Mouse (Mus musculus): Measurements from ENCODE around the gene Gm1123.

Gene Gm1123

GRCm38 (mm10) chr9:99035575-99035974 is at the start of gene Gm1123:
TSS of gene Gm1123 (minus strand) at chr9:99035715.
- no peak for DNase-seq (ENCODE audit: low spot score in 2 of 2)

DNA sequence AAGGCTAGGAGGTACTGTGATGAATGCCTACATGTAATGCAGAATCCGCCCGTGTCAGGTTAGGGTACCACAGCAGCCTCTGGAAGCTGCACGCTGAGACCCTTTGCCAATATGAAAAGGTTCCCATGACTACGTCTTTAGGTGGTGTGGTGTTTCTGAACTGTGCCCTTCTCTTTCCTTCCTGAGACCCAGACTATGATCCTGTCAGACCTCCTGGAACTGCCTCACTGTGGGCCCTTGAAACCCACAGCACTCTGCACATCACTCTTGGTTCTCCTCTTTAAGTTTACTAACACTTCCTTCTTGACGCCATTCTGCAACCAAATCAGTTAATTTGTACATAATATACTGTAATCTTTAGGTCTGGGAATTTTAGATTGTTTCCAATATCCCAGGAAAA is 46.2 kb upstream of the Gm1123 start:
- DNase-seq (ENCODE audit: low spot score in 2 of 2): no peak

DNA sequence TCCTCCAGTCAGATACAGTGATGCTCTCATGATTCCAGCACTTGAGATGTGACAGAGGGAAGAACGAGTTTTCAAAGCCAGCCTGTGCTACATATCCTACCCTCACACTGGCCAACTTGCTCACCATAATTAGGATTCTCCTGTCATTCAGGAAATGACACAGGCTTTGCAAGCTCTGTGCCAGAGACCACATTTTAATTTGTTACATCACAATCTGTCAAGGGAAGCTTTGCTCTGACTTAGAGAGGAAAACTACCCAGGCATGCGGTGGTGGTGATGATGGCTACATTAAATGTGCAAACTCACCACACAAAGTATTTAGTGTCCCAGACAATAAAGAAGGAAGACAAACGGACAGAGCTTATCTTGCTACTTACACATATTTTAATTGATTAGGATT is 45.8 kb upstream of the Gm1123 start:
- no peak for DNase-seq (ENCODE audit: low spot score in 2 of 2)

DNA sequence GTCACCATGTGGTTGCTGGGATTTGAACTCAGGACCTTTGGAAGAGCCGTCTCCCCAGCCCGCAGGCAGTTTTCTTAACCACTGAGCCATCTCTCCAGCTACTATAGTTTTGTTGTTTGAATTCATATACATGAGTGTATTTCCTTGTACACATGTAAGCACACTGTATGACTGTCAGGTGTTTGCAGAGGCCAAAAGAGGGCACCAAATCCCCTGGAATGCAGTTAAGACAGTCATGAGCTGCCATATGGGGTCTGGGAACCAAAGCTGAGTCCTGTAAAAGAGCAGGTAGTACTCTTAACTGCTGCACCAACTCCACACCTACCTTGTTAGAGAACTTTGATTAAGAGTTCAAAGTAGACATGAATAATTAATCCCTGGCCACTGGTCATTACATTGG is 45.1 kb upstream of the Gm1123 start:
- DNase-seq (ENCODE audit: low spot score in 2 of 2): no peak

DNA sequence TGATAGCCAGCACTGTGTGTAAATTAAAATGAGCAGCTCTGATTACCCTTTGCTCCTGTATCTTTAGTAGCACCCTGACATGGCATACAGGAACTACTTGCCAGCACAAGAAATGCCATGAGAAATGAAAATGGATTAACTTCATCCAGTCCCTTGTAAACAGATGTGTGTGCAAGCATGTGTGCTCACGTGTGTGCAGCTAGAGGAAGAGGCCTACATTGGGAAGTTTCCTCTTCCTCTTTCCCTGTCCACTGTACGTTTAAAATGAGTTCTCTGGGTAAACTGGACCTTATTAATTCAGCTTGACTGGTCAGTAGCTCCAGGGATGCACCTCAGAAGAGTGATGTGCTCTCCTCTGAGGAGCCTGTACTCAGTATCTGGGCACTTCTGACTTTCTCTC is 38.9 kb upstream of the Gm1123 start:
- no peak for DNase-seq (ENCODE audit: low spot score in 2 of 2)

- DNase-seq (ENCODE audit: low spot score in 2 of 2): no peak
Observed at GRCm38 (mm10) chr9:99072538-99072937, 37.0 kb upstream of the Gm1123 start.

DNA sequence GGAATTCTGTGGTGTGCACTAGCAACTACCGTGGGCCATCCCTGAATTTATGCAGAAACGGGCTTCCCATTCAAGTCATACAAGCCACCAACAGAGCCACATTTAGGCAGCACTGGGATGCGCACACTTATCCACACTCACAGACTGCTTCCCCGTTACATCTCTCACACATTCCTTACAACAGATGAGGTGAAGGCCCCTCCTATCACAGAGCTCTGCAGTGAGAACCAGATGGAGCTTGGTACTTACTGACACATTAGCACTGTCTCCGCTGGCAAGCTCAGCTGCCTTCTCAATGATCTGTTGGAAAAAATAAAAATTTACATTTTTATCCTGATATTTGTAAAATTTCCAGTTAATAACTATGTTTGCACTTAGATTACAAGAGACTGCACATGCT is 29.8 kb upstream of the Gm1123 start:
- no peak for DNase-seq (ENCODE audit: low spot score in 2 of 2)

GRCm38 (mm10) chr9:99064216-99064615 is 28.7 kb upstream of the Gm1123 start:
- peak in 1 of 2 experiments; percentile 20 for DNase-seq (ENCODE audit: low spot score in 2 of 2)

- peak; percentile 25 to 75 for DNase-seq (ENCODE audit: low spot score in 2 of 2)
Observed at GRCm38 (mm10) chr9:99062544-99062943, 27.0 kb upstream of the Gm1123 start.

DNA sequence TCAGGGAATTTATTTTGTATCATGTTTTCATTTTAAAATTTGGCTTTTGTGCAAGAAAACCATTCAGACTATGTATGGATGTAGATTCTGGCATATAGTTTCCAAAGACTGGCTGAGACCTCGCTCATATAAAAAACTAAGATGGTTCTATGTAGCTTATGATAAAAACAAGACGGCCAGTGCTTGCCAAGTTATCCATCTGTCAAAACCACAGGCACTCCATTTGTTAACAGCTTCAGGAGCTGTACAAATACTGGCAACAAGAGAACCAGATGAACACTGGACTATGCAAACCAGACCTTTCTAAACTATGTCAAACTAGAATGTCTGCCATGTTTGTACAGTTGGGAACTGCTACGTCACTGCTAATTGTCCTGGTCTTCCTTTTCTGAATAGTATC is 22.2 kb upstream of the Gm1123 start:
- no peak for DNase-seq (ENCODE audit: low spot score in 2 of 2)

GRCm38 (mm10) chr9:99049760-99050159 is 14.2 kb upstream of the Gm1123 start:
- DNase-seq (ENCODE audit: low spot score in 2 of 2): no peak

DNA sequence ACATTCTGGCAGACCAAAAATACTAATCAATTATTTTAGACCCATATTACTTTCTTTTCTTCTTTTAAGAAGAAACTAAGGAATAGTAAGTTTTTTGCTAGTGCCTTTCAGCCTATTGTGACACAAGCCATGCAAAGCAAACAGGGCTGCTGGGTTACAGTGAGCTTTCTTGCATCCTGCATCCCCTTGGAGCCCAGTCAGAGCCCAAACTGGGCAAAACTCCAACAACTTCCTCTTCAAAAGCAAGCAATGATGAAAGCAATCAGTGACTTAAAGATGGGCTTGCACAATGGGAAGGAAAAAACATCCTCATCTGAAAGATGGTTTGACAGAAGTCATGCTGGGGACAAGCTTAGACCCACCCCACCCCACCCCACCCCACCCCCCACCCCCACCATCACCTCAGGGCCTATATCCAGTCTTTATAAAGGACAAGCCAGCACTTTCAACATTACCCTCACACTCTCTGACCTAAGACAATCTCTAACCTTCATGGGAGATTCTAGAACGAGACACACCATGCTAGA is 13.3 kb upstream of the Gm1123 start:
- DNase-seq (ENCODE audit: low spot score in 2 of 2): no peak

- no peak for DNase-seq (ENCODE audit: low spot score in 2 of 2)
Observed at GRCm38 (mm10) chr9:99044761-99045160, 9.2 kb upstream of the Gm1123 start.

DNA sequence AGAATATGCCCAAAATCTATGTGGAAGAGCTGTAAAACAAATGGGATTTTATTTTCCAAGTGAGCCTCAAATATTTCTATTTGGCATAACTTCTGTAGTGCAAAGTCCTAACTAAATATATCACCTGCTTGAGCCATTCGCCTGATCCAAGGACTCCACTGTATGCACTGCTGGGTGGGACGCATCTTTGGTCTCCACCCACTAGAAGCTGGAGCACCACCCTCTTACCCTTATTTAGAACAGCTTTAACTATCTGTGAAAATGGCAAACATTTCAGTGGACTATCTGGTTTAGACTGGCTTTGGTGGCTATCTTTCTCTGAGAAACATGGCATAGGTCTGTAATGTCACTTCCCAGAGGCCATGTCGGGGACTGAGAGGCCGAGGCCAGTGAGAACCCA is 7.1 kb upstream of the Gm1123 start:
- DNase-seq (ENCODE audit: low spot score in 2 of 2): no peak

DNA sequence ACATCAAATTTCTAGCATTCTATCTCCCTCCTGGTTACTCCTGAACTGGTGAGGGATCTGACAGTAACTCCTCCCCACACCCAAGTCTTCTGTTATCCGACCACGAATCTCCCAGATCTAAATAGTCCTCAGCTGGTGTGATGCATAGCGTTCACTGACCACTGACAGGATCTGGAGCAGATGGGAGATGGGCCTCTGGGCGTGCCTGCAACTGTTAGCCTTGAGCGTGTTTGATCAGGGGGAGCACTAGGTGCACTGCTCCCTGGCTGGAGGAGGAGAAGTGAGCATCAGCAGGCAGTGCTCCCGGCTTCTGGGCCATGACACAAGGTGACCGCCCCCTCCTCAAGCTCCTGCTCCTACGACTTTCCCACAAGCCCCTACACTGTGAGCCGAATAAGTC is 6.5 kb upstream of the Gm1123 start:
- no peak for DNase-seq (ENCODE audit: low spot score in 2 of 2)

DNA sequence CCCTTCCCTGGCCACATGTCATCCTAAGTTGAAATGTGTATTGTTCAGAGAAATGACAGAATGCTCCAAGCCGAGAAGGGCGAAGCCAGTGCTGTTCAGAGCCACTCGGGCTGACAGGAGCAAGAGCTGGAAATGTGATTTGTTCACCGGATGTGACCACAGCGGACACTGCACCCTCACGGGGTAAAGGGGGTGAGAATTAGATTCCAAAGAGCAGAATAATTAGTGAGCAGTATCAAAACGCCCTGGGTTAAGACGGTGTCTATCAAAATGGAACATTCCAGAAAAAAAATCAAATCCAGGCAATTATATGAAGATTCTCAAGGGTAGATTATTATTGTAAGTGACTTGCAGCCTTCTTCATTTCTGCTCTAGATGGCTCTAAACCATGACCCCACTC is 1.4 kb downstream of the Gm1123 start:
- DNase-seq (ENCODE audit: low spot score in 2 of 2): no peak

DNA sequence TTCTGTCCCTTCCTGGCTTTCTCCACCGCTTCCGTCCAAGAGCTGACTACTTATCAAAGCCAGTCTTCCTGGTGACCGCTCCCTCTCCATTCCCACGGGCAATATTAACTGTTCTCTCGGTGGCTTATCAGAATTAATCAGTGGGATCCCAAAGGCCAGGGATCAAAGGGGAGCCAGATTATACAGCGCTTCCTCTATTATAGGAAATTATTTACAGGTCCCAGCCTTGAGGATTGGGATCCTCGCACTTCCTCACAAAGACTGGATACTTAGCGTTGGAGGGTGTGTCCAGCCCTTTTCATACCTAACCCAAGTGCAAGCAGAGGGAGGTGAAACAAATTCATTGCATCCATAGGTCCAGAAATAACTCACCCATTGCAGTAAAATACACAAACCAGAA is 3.5 kb downstream of the Gm1123 start:
- no peak for DNase-seq (ENCODE audit: low spot score in 2 of 2)

GRCm38 (mm10) chr9:99021751-99022150 is 13.8 kb downstream of the Gm1123 start:
- DNase-seq (ENCODE audit: low spot score in 2 of 2): no peak

DNA sequence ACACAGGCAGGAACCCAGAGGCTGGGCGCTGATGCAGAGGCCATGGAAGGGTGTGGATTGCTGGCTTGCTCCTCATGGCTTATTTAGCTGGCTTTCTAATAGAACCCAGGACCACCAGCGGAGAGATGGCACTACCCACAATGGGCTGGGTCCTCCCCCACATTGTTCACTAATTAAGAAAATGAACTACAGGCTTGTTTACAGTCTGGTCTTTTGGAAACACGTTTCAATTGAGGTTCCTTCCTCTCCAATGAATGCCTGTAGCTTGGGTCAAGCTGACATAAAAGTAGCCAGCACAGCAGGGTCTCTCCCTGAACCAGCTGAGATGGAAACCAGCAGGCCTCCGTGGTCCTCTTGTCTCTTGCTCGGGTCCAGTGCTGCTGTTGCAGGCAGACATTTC is 14.3 kb downstream of the Gm1123 start:
- no peak for DNase-seq (ENCODE audit: low spot score in 2 of 2)

DNA sequence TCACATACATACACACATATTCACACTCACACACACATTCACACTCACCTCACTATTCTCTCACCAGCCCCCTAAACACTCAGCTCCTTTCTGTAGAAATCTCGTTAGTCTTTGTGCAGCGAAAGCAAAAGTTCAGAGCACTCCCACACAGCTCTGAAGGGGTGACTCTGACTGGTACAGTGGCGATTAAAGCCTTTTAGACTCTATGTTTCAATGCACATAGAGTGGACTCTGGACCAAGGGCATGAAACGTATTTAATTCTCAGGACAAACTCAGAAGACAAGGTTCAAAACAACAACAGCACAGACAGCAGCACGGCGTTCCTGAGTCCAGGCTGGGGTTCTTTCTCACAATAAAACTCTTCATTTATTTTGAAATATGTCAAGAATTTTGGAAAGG is 17.8 kb downstream of the Gm1123 start:
- DNase-seq (ENCODE audit: low spot score in 2 of 2): no peak

DNA sequence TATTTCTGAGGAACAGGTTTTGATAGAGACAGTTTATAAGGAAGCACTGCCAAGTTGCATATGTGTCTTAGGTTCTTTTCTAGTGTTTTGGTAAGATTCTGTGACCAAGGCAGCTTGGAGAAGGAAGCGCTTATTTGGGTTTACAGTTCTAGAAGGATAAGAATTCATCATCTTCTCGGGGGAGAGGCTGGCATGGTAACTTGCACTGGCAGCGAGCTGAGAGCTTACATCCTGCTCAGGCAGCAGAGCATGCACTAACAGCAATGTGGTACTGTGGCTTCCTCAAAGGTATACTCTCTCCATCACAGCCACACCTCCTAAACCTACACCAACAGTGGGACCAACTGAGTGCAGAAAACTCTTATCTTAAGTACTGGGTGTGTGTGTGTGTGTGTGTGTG is 18.8 kb downstream of the Gm1123 start:
- no peak for DNase-seq (ENCODE audit: low spot score in 2 of 2)

- no peak for DNase-seq (ENCODE audit: low spot score in 2 of 2)
Observed at GRCm38 (mm10) chr9:99016301-99016700, 19.2 kb downstream of the Gm1123 start.

GRCm38 (mm10) chr9:99009898-99010199 is 25.7 kb downstream of the Gm1123 start:
- DNase-seq (ENCODE audit: low spot score in 2 of 2): no peak

DNA sequence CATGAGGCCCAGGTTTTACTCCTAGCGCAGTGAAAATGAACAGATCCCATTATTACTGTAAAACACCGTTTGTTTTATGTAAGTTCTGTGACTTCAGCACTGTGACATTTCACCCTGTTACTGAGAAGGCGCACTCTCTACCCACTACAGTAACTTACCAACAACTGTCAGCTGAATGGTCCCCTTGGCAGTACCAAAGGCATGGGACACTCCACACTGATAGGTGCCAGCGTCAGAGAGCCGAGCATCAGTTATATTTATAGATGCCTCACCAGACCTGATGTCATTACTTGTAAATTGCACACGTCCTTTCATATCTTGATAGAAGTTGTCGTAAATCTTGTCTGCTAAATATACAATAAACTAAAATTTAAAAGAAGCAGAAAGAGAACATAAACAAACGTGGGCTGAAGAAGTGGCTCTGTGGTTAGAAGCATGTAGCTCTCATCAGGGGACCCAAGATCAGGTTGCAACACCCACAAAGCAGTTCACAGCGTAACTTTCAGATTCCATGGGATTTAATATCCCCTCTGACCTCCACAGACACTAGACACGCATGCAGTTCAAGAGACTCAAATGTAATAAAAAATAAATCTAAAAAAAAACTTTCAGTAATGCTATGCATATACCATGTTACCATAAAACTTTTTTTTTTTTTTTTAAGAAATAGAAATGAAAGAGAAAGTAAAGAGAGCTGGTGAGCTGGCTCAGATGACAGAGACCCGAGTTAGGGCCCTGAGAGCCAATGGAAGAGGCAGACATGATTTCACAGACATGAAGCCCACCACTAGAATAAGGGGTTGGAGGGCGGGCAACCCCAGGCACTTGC is 26.2 kb downstream of the Gm1123 start:
- no peak for DNase-seq (ENCODE audit: low spot score in 2 of 2)

All from thymus, postnatal 10 days (tissue).